Mouse (Mus musculus) left cerebral cortex, adult 9 months (tissue): ENCODE measurements around the gene Ankrd13d.
"Not testable (repeated sequence)": the region's sequence is repeated elsewhere in the genome, so short reads cannot be mapped to it uniquely, and the experiment has no call there.

Experiments used
- DNase-seq, 2 experiments: peaks; one replicate each; pipeline ENCODE4 v3.0.0; 2022; ENCODE audit warnings: low spot score in 2 of 2

Gene Ankrd13d

DNA sequence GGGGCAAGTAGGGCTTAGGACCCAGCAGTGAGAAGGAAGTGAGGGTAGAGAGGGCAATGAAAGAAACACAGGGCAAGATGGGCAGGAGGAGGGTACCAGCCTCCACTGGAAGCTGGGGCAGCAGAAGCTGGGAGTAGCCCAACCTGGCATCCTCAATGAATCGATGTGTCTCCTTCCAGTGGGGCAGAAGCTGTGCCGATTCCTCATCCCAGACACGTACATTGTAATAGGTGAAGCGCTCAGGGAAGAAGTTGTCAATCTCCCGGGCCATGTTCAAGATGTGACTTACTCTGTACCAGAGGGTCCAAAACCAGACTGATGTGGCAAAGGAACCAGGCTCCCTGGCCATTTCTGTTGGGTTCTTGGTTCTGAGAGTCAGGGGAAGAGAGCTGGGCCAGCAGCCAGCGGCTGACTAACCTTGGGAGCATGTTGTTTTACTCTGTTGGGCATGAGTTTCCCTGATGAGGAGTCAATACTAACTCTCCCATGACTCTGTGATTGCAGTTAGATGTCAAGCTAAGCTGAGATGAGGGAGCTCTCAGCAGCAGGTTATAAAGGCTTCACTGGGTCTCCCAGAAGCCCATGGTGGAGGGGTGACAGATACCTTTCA is 18.7 kb downstream of the Ankrd13d start:
- no peak for DNase-seq

DNA sequence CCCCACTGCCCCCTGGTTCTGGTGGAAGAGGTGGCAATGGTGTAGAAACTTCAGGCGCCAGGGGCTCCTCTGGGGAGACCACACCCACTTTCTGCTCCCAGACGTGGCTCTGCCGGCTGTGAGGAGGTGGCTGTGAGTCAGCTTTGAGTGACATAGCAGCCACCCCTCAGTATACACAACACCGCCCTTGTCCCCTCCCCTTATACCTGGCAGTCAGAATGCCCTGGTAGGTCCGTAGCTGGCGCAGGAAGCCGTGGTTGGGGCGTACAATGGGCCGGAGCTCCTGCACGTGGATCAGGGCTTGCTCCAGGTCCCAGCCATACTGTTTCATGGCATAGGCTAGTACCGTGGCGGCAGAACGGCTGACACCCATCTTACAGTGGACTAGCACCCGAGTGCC is 19.2 kb downstream of the Ankrd13d start:
- DNase-seq, result no peak

DNA sequence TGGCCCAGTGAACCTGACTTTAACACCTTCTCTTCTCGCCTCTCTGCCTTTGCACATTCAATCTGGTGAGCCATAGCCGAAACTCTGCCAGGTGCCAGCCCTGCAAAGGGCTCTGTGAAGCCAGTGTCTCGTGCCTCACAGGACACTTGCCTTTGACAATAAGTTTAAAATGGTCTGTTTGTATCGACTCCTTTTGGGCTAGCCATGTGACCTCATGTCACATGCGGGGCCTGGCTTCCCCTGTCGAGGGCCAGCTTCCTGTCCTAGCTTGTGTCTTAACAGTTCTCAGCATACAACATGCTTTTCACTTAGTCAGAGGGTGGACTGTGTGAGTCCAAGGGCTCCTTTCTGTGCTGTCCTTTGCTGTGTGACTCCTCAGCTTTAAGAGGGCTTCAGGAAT is 20.2 kb downstream of the Ankrd13d start:
- DNase-seq, result no peak

DNA sequence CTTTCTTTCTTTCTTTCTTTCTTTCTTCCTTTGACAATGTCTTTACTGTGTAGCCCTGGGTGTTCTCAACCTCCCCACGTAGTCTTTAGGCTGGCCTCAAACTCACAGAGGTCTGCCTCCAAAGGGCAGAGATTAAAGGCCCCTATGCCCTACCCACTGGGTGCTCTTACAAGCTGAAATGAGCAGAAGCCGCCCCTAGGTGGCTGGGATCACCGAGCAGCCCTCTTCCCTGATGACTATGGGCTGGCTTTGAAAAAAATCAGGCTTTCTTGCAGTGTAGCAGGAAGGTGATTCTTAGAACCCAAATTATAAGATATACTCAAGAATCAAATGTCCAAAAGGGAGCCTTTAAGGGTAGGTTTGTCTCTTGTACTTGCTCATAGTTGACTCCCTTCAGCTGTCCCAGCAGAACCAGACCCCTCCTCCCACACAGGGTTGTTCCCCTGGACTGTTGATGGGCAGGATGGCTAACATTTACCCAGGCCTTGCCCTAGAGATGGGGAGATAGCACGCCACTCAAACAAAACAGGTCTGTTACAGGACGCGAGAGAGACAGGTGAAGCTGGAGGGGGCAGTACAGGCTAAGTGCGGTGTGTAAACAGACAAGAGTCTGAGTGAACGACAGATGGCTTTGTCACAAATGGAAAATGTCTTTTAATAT is 21.8 kb downstream of the Ankrd13d start:
- DNase-seq, result no peak

GRCm38 (mm10) chr19:4257897-4258252 is 25.1 kb downstream of the Ankrd13d start:
- DNase-seq, result no peak

DNA sequence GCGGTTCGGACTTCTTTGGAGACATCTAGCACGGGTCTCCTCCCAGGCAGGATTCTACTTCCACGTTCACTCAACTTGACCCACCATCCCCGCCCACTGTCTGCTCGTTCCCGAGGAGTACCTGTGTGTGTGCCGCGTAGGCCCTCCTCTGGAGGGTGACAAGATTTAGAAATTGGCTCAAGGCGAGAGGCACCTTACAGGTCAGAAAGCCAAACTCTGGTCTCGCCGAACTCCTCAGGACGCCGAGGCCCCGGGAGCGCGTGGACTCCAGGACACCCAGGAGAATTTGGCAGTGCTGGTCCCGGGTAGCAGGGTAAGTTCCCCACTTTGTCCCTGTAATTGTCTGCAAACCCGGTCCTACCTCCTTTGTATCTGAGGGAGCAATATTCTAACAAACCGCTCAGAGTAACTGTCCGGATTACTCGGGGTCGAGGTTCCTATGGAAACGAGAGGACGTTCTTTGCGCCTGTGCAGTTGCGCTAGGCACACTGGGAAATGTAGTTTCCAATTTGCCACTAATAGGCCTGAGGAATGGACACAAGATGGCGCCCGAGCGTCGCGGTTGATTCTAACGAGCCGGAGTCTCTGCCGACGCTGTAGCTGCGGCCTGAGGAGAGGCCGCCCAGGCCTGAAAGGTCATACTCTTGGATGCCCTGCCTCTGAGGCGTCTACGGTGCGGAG is 25.6 kb downstream of the Ankrd13d start:
- DNase-seq, result peak; percentile 84 to 96

DNA sequence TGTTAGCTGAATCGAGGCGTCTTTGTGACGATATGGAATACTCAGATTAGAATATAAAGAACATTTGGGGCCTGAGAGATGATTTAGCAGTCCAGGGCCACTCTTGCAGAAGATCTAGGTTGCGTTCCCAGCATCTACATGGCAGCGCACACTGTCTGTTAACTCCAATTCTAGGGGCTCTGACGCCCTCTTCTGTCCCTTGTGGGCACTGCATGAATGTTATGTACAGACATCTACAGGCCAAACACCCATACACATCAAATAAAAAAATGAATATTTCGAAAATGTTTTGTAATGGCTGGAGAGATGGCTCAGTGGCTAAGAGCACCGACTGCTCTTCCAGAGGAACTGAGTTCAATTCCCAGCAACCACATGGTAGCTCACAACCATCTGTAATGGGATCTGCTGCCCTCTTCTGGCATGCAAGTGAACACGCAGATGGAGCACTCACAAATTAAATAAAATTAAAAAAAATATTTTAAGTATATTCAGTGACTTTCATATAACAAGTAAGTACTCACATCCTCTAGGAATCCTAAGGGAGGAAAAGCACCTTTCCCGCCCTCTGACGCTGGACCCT is 27.3 kb downstream of the Ankrd13d start:
- DNase-seq, result no peak

DNA sequence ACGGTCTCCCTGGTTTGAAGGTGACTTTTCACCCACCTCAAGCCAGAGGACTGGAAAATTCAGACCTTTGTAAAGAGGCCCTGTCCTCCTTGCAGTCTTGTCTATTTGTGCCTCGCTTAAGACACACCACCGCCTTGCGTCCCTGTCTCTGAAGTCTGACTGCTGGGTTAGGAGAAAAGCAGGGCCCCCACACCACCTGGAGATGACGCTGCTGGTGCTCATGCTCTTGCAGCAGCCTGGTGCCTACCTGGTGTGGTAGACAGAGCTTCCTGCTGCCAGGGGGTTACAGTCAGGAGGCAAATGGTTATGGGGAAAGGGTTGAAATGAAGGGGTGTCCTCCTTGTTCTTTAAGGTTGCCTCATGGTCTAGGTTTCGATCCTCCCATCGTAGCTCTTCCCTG is 28.7 kb downstream of the Ankrd13d start:
- DNase-seq, result no peak

DNA sequence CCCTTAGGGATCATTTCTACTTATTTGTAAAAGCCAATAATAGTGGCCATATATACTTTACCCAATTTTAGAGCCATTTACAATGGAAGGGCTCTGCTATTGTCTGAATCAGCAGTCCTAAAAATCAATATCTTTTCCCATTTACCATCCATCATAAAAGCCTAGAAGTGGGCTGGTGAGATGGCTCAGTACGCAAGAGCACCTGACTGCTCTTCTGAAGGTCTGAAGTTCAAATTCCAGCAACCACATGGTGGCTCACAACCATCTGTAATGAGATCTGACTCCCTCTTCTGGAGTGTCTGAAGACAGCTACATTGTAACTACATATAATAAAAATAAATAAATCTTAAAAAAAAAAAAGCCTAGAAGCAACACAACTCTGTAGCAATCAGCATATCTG is 34.3 kb downstream of the Ankrd13d start:
- not testable (repeated sequence) for DNase-seq

DNA sequence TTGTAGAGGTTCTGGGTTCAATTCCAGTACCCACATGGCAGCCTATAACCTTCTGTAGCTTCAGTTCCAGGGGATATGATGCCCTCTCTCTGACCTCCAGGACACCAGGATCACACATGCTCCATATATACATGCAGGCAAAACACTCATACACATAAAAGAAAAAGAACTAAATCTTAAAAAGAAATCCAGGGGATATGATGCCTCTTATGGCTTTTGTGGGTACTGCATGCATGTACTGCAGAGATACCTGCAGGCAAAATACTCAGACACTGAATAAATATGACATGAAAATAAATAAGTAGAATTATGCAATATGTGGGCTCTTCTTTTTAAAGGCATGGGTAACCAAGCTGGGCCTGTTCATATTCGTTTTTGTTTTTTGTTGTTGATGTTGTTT is 35.9 kb downstream of the Ankrd13d start:
- no peak for DNase-seq

GRCm38 (mm10) chr19:4244775-4245174 is 38.2 kb downstream of the Ankrd13d start:
- no peak for DNase-seq

GRCm38 (mm10) chr19:4242416-4242815 is 40.5 kb downstream of the Ankrd13d start:
- DNase-seq, result no peak

DNA sequence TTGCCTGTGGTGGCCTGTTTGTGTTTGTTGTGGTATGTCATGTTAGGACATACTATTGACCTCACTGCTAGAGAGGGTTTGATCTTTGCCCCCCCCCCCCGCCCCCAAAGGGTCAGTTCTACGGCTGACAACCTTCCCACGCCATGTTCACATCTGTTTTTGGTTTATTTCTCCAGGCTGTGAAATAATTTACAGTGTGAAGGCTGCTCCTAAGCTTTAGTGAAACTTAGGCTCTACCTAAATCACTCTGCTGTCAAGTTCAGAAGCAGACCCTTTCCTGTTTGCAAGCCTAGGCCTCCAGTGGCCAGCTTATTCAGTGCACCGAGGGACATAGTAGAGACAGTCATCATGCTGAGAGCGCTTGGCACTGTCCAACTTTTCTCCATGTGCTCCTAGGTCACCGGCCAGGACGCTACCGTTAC is 42.7 kb downstream of the Ankrd13d start:
- DNase-seq, result no peak

DNA sequence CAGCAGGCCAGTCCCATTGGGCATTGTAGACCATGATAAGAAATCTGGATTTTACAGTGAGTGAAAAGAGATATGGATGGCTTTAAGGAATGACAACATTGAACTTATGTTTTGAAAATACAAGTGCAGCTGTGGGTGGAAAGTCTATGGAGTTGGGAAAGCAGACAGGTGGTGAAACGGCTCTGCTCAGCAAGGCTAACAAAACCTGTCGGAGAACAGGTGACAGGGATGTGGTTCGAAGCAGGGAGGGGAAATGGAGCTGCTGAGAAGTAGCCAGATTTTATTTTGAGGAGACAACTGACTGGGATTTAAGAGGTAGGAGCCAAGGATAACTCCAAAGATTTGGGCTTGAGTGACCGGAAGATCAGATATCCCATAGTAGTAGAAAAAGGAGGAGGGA is 48.4 kb downstream of the Ankrd13d start:
- DNase-seq, result no peak

DNA sequence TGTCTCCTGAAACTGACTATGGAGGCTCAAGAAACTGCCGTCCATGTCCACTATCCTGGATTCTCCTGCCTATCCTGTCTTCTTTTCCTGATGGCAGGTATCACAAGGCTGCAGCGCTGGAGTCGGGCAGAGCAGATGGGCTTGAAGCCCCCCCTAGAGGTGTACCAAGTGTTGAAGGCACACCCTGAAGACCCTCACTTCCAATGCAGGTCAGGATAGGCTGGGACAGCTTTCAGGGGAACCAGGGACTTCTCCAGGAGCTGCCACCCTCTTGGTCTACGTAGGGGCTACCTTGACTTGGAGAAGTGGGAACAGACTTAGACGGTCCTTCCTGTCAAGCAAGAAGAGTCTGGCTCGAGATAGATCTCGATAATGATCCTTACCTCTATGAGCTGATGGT is 50.3 kb downstream of the Ankrd13d start:
- DNase-seq, result no peak

GRCm38 (mm10) chr19:4232186-4232572 is 50.8 kb downstream of the Ankrd13d start:
- no peak for DNase-seq

DNA sequence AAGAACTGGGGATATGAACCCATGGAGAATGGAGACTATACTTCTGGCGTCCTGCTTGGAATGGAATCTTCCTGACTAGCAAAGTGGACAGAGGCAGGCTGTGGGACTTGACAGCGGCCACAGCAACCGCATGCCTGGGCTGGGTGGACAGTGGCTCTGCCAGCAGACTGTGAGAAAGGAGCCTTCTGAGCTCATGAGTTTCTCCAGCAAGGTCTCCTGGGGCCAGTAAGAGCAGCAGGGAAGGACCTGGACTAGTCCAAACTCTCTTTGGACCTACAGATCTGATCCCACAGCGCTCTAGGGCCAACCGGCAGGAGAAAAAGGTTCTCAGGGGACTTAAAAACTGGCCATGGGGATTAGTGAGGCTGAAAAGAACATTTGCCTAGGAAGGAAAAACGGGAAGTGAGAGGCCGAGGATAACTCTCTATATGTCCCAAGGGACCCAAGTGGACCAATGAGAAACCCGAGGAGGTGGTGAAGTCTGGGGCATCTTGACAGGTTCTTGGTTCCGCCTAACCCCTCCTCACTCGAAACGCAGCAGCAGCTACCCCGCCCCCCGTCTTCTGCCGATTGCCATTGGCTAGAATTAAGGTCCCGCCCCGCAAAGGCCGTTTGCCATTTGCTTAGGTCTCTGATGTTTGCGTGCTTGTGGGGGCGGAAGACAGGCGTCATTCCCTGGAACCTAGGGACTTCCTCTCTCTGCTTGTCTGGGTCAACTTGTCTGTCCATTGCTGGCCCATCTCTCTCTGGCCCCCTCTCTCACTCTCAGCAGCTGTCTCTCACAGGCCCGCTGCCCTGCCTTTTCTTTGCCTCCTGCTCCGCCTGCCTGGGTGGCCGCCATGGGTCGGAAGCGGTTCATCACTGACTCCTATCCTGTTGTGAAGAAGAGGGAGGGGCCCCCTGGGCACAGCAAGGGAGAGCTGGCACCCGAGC is 51.4 kb downstream of the Ankrd13d start, which contains the start of gene Pold4:
Pold4 (plus strand) TSS at position 647 of the 933 bp plus-strand sequence.
- peak; percentile 95 to 98 for DNase-seq

DNA sequence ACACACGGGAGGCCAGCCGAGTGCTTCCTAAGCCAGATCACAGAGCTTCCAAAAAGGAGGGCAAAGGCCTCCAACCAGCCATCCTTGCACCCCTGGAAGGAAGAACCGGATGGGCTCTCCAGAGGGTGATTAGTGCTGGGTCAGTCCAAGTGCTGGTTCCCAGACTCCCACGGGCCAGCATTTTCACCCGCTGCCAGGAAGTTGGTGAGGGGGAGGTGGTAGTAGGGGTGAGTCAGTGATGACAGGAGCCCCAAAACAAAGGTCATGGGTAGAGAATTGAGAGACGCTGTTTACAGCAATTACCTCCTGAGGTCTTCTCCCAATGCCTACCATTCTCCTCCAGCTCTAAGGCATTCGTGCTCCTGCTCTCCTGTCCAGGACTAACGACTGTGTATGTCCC is 52.5 kb downstream of the Ankrd13d start:
- no peak for DNase-seq

- no peak for DNase-seq
Measured at GRCm38 (mm10) chr19:4229451-4230076, 53.4 kb downstream of the Ankrd13d start.

- DNase-seq, result no peak
Measured at GRCm38 (mm10) chr19:4228891-4229290, 54.0 kb downstream of the Ankrd13d start.
